Mouse (Mus musculus) heart, postnatal 0 days (tissue): ENCODE measurements around the gene Tuba3a. TPM values are rescaled to one million over a fixed set of nuclear protein-coding genes. Genes with fewer than 3 reads are reported as not detected.

Source experiments
- ATAC-seq: fragments of 200-750 bp; cut with Nextera tagmentation; 2 replicates; pipeline ENCODE4 v1.8.0; 2017; ENCODE audit warnings: low read depth, moderate number of reproducible peaks, moderate library complexity; ENCODE audit not compliant: insufficient read depth
- DNase-seq: peaks from one replicate; pipeline ENCODE4 v3.0.0-alpha.2; 2016; ENCODE audit warnings: low spot score
- H3K27ac ChIP-seq: fragments of 300-500 bp; sonication (generic); 2 replicates; pipeline ENCODE4 v1.5.1; 2014; ENCODE audit warnings: low read depth, mild to moderate bottlenecking
- H3K27me3 ChIP-seq: fragments of 300-500 bp; sonication (generic); 2 replicates; pipeline ENCODE4 v1.6.1; 2014; ENCODE audit warnings: low read length, mixed read lengths; ENCODE audit not compliant: control insufficient read depth, insufficient read depth
- H3K36me3 ChIP-seq: fragments of 300-500 bp; sonication (generic); replicated peaks from 2 replicates; pipeline ENCODE4 v1.6.1; 2014; ENCODE audit warnings: low read length, mixed read lengths; ENCODE audit not compliant: control insufficient read depth, insufficient read depth
- H3K4me1 ChIP-seq: fragments of 300-500 bp; sonication (generic); 2 replicates; pipeline ENCODE4 v1.6.1; 2014; ENCODE audit warnings: antibody characterized with exemption; ENCODE audit not compliant: control insufficient read depth, insufficient read depth
- H3K4me2 ChIP-seq: fragments of 300-500 bp; sonication (generic); 2 replicates; pipeline ENCODE4 v1.6.1; 2014; ENCODE audit warnings: low read depth, mild to moderate bottlenecking, low read length, moderate library complexity
- H3K4me3 ChIP-seq: fragments of 300-500 bp; sonication (generic); 2 replicates; pipeline ENCODE4 v1.5.1; 2014; ENCODE audit warnings: low read depth, low read length
- H3K9ac ChIP-seq: fragments of 300-500 bp; sonication (generic); replicated peaks from 2 replicates; pipeline ENCODE4 v1.6.1; 2014; ENCODE audit warnings: low read depth, low read length, mixed read lengths
- H3K9me3 ChIP-seq: fragments of 300-500 bp; sonication (generic); replicated peaks from 2 replicates; pipeline ENCODE4 v1.6.1; 2016; ENCODE audit warnings: low read length; ENCODE audit not compliant: control insufficient read depth
- CTCF ChIP-seq: IDR thresholded peaks from 2 replicates; pipeline ENCODE4 v1.5.1; 2016; ENCODE audit warnings: antibody characterized with exemption, control low read depth, low read depth
- EP300 ChIP-seq: IDR thresholded peaks from 2 replicates; pipeline ENCODE4 v1.6.1; 2016; ENCODE audit warnings: antibody characterized with exemption, low read depth
- WGBS: fragments of 180-500 bp; shearing (Covaris S2); extraction: QIAGEN DNeasy Blood & Tissue Kit; methylation state at CpG from one replicate; pipeline ENCODE4 v1.1.7; 2014; 5-methylcytosine and 5-hydroxymethylcytosine counted together
- microRNA-seq: library from miRNA; unstranded; fragments of <30 nt; microRNA quantifications from one replicate; pipeline ENCODE4, GENCODE M21; 2016
- polyA plus RNA-seq: library from polyadenylated mRNA; unstranded; fragments of >200 nt; fragmentation: Nextera tagmentation; extraction: Ambion mirVana; gene quantifications from 2 replicates; pipeline ENCODE4 v1.2.1, GENCODE M21; 2015
- total RNA-seq: library from RNA; depleted of rRNA; stranded (reverse); fragments of >200 nt; gene quantifications from 2 replicates; pipeline ENCODE4 v1.2.3, GENCODE M21; 2014; ENCODE audit warnings: low replicate concordance; rRNA removed

The Tuba3a gene
- total and polyA plus RNA-seq, 2 experiments from 2014 or later = not detected

DNA sequence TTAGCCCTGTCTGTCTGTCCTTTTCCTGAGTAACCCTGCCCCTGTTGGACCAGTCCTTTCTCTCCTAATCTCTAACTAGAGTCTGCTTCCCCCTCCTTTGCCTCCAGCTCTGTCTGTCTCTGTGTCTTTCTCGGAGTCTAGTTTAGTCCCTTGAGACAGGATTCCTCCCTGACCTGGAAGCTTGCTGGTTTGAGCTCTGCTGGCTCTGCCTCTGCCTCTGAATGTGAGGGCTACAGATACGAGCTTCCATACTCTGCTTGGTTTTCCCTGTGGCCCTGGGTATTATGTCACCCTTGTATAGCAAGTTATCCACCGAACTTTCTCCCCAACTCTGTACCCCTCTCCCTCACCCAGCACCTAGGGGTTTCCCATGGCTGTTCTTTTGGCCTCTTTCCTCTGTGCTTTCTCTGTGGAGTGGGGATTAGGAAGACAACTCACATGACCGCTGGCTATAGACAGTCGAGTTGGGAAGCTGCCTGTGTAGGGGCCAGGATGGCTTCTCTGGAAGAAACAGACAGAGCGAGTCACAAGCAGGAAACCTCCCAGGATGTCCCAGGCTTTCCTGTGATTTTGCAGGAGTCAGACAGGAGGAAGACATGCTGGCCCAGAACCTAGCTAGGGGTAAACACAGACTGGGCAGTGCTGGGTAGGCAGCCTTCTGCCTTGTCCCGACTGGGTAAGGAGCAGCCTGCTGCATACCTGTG lies 51.9 kb downstream of the Tuba3a start:
- Histone ChIP-seq H3K4me3 (peak overlapping the region; percentile 10), H3K4me1 (peaks cover 22% of the 10 kb centered on the region), H3K4me2 (peak overlapping the region; percentile 19; the same call in 1 of the 2 replicates), H3K9ac (no peak overlapping the region), H3K36me3 (no peaks in the 10 kb centered on the region), H3K27me3 (no peaks in the 10 kb centered on the region), H3K9me3 (no peaks in the 10 kb centered on the region), H3K27ac (peak overlapping the region; percentile 58)
- TF ChIP-seq CTCF = no peak
- TF ChIP-seq EP300 = no peak
- DNase-seq (no peak), ATAC-seq (no peak)
- 26% methylated on average over 7 of the region's 7 CpGs for WGBS

DNA sequence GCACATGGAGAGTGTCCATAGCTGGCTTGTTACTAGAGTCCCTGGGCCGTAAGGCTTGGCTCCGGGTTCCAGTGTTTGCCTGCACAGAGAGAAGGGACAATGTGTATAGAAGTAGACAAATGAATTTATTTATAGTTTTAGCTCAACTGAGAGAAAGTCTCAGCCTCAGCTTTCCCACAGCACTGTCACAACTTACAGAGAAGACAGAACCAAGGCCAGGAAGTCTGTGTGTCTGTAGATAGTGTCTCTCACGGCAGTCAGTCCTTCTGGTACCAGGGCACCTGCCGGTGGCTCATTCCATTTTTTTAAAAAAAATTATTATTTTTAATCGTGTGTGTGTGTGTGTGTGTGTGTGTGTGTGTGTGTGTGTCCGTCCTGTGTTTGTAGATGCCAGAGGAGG lies 53.3 kb downstream of the Tuba3a start:
- TF ChIP-seq EP300 (no peak), CTCF (no peak)
- Histone ChIP-seq H3K4me3 (peak overlapping the region; percentile 64; the same call in 1 of the 2 replicates), H3K9me3 (no peaks in the 10 kb centered on the region), H3K4me1 (peaks cover 22% of the 10 kb centered on the region), H3K27me3 (no peaks in the 10 kb centered on the region), H3K27ac (peak overlapping the region; percentile 92; the same call in 1 of the 2 replicates), H3K4me2 (peak overlapping the region; percentile 95), H3K9ac (no peak overlapping the region), H3K36me3 (no peaks in the 10 kb centered on the region)
- WGBS = 62% methylated on average over 6 of the region's 6 CpGs
- no peak for ATAC-seq
- DNase-seq = no peak

DNA sequence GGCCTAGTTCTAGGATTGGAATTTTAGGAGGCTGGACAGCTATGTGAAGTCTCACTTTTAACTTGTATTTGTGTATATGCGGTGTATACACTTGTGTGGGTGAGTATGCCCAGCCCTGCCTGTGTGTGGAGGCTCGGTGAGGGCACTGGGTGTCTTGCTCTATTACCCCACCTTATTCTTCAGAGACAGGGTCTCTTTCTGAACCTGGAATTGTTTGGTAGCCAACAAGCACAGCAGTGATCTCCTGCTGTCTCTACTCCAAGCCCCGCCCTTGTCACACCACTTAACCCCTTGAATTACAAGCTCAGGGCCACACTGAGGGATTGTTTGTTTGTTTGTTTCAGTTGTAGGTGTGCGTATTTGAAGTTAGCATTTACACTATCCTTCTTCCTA lies 53.8 kb downstream of the Tuba3a start:
- Histone ChIP-seq H3K36me3 (no peaks in the 10 kb centered on the region), H3K4me3 (peak overlapping the region; percentile 64), H3K9ac (peak overlapping the region; percentile 84), H3K27ac (peak overlapping the region; percentile 92), H3K27me3 (no peaks in the 10 kb centered on the region), H3K4me2 (peak overlapping the region; percentile 95), H3K4me1 (peaks cover 22% of the 10 kb centered on the region), H3K9me3 (no peaks in the 10 kb centered on the region)
- DNase-seq (peak; percentile 38), ATAC-seq (peak; percentile 31)
- WGBS = 37% methylated on average over 4 of the region's 4 CpGs
- TF ChIP-seq EP300 (no peak), CTCF (no peak)

DNA sequence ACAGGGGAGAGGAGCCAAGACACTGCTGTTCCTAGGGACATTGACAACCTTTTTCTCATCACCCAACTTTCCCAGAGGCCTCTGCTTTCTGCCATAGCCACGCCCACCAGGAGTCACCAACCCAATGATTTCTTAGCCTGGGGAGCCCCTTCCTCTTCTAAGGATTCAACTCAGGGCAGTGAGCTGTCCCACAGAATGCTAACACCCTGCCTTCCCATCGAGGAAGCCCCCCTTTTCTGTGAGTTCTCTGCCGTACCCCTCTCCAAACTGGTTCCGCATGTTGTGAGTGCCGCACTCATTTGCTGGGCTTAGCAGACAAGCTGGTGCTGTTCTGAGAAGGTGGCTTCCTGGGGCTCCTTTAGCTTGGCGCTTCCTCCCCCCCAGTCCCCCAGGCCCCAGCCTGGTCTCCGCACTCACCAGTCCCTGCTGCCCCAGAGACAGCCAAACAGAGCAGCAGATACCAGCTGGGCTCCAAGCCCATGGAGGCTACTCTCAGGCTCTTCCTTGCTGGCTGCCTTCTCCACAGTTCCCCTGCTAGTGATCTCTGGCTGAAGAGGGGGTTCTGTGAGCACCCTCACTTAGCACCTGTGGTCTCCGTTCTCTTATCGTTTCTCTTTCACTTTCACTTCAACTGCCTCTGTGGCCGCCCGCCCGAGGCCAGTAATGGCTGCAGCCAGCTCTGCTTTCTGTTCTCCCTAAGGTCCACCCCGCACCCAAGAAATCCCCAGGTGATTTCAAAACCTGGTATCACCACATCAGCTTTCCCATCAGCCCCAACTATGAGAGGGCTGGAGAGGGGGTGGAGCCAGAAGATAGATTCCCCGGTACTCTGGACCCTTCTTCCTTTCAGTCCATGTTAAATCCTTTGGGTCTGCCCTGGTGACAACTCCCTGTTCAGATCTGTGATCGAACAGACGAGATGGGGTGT lies 54.5 kb downstream of the Tuba3a start, which contains the start of gene Tapbpl:
Tapbpl (minus strand) TSS at position 744 of the 928 bp plus-strand sequence.
- Histone ChIP-seq H3K27ac (peak within 1 kb of the TSS; percentile 92), H3K4me3 (peak within 1 kb of the TSS; percentile 64), H3K4me1 (peaks cover 22% of the 10 kb centered on the region), H3K9me3 (no peaks in the 10 kb centered on the region), H3K27me3 (no peaks in the 10 kb centered on the region), H3K9ac (peak within 1 kb of the TSS; percentile 84), H3K36me3 (no peaks in the 10 kb centered on the region), H3K4me2 (peak within 1 kb of the TSS; percentile 95)
- TF ChIP-seq EP300 (no peak), CTCF (no peak)
- WGBS = 1% methylated on average over 16 of the region's 16 CpGs
- ATAC-seq (peak; percentile 63), DNase-seq (peak; percentile 60)

DNA sequence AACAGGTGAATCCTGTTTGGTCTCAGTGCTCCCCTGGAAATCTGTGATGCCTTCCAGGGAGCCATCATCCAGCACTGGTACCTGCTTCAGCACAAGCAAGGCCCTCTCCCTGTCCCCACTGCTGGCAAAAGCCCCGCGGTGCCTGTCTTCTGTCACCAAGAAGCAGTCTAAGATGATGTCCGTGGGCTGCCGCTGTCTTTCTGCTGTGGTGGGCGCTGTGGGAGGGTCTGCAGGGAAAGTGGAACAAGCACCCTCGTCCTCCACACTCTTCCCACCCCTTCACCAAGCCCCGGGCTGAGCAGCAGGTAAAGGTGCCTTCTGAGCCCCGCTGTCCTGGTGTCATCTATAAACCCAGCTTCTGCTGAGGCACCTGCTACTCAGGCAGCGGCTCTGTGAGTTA lies 55.3 kb downstream of the Tuba3a start:
- H3K4me3 ChIP-seq = no peak overlapping the region

More for the DNA sequence above, 55.3 kb downstream of the Tuba3a start:
- Histone ChIP-seq H3K9me3 (no peaks in the 10 kb centered on the region), H3K27me3 (no peaks in the 10 kb centered on the region), H3K36me3 (no peaks in the 10 kb centered on the region), H3K27ac (peak overlapping the region; percentile 92; the same call in 1 of the 2 replicates), H3K9ac (no peak overlapping the region), H3K4me1 (peaks cover 22% of the 10 kb centered on the region), H3K4me2 (peak overlapping the region; percentile 95; the same call in 1 of the 2 replicates)
- no peak for ATAC-seq
- TF ChIP-seq EP300 (no peak), CTCF (no peak)
- DNase-seq = no peak
- 49% methylated on average over 9 of the region's 9 CpGs for WGBS

Small RNA genes within 50 kb of the gene (microRNA-seq; reads per million reads assigned to microRNA genes)
- not detected for gene Mir8113

Other genes starting within 250 kb of the Tuba3a start
- 41.9 and 48.7 TPM in 2 replicates for gene Ing4, start 246.3 kb downstream of the Tuba3a start, total RNA-seq
- gene Ing4, start 246.3 kb downstream of the Tuba3a start, polyA plus RNA-seq = 54.1 and 59.1 TPM in 2 replicates
- gene Acrbp, start 236.4 kb downstream of the Tuba3a start, total RNA-seq = 2.6 and 6.0 TPM in 2 replicates
- 2.2 and 2.7 TPM in 2 replicates for gene Acrbp, start 236.4 kb downstream of the Tuba3a start, polyA plus RNA-seq
- gene Lpar5, start 218.1 kb downstream of the Tuba3a start, total RNA-seq = not detected in 2 replicates
- gene Lpar5, start 218.1 kb downstream of the Tuba3a start, polyA plus RNA-seq = 0.12 TPM in 1 of 2 replicates, not detected in the other
- gene Chd4, start 190.1 kb downstream of the Tuba3a start, total RNA-seq = 82.2 and 98.0 TPM in 2 replicates
- 55.5 and 58.1 TPM in 2 replicates for gene Chd4, start 190.1 kb downstream of the Tuba3a start, polyA plus RNA-seq
- 21.4 and 22.9 TPM in 2 replicates for gene Nop2, start 154.1 kb downstream of the Tuba3a start, total RNA-seq
- 20.6 and 25.3 TPM in 2 replicates for gene Nop2, start 154.1 kb downstream of the Tuba3a start, polyA plus RNA-seq
- 10.6 and 41.9 TPM in 2 replicates for gene Iffo1, start 140.8 kb downstream of the Tuba3a start, total RNA-seq
- gene Iffo1, start 140.8 kb downstream of the Tuba3a start, polyA plus RNA-seq = 10.5 and 12.3 TPM in 2 replicates
- gene Gapdh, start 119.6 kb downstream of the Tuba3a start, total RNA-seq = 6,647 and 7,476 TPM in 2 replicates
- gene Gapdh, start 119.6 kb downstream of the Tuba3a start, polyA plus RNA-seq = 3,728 and 4,065 TPM in 2 replicates
- 85.4 and 98.0 TPM in 2 replicates for gene Ncapd2, start 94.3 kb downstream of the Tuba3a start, total RNA-seq
- 24.5 and 26.3 TPM in 2 replicates for gene Ncapd2, start 94.3 kb downstream of the Tuba3a start, polyA plus RNA-seq
- 109 and 165 TPM in 2 replicates for gene Mrpl51, start 94.2 kb downstream of the Tuba3a start, total RNA-seq
- gene Mrpl51, start 94.2 kb downstream of the Tuba3a start, polyA plus RNA-seq = 426 and 447 TPM in 2 replicates
- gene Vamp1, start 70.5 kb downstream of the Tuba3a start, total RNA-seq = 3.6 and 8.2 TPM in 2 replicates
- 5.0 and 5.4 TPM in 2 replicates for gene Vamp1, start 70.5 kb downstream of the Tuba3a start, polyA plus RNA-seq
- gene Tapbpl, start 54.2 kb downstream of the Tuba3a start, total RNA-seq = 0.93 and 4.5 TPM in 2 replicates
- 3.9 and 4.5 TPM in 2 replicates for gene Tapbpl, start 54.2 kb downstream of the Tuba3a start, polyA plus RNA-seq
- 3.4 TPM in 1 of 2 replicates, not detected in the other for gene Cd27, start 49.0 kb downstream of the Tuba3a start, total RNA-seq
- 1.3 and 1.6 TPM in 2 replicates for gene Cd27, start 49.0 kb downstream of the Tuba3a start, polyA plus RNA-seq
- gene Ltbr, start 27.8 kb upstream of the Tuba3a start, total RNA-seq = 76.7 and 93.9 TPM in 2 replicates
- gene Ltbr, start 27.8 kb upstream of the Tuba3a start, polyA plus RNA-seq = 37.7 and 38.3 TPM in 2 replicates
- 0.46 and 1.3 TPM in 2 replicates for gene Scnn1a, start 34.6 kb upstream of the Tuba3a start, total RNA-seq
- 0.37 and 0.46 TPM in 2 replicates for gene Scnn1a, start 34.6 kb upstream of the Tuba3a start, polyA plus RNA-seq
- gene Tnfrsf1a, start 63.3 kb upstream of the Tuba3a start, total RNA-seq = 37.1 and 52.8 TPM in 2 replicates
- gene Tnfrsf1a, start 63.3 kb upstream of the Tuba3a start, polyA plus RNA-seq = 39.8 and 40.1 TPM in 2 replicates
- gene Plekhg6, start 94.8 kb upstream of the Tuba3a start, total RNA-seq = not detected in 2 replicates
- 0.05 and 0.10 TPM in 2 replicates for gene Plekhg6, start 94.8 kb upstream of the Tuba3a start, polyA plus RNA-seq
- 51.9 and 72.4 TPM in 2 replicates for gene Cd9, start 208.7 kb upstream of the Tuba3a start, total RNA-seq
- 99.3 and 99.4 TPM in 2 replicates for gene Cd9, start 208.7 kb upstream of the Tuba3a start, polyA plus RNA-seq